Mouse (Mus musculus): Measurements from ENCODE around the gene P2rx7. TPM values are rescaled to one million over a fixed set of nuclear protein-coding genes. Genes with fewer than 3 reads are reported as not detected.

The P2rx7 gene
- polyA plus RNA-seq, 1 experiment, result not detected

DNA sequence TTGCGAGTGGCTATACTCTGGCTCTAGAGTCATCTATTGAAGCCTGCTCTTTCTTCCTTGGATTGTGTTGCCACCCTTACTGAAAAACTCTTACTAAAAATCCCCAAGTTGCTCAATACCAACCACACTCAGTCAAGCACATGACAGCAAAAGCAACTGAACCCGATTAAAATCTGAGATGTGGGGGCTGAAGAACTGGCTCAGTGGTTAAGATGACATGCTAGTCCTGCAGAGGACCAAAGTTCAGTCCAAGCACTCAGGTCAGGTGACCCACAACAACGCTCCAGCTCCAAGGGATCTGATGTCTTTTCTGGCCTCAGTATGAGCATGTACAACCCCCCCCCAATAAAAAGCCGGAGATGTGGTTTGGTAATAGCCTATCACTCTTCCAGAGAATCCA is 60.9 kb downstream of the P2rx7 start:
- Histone ChIP-seq H3K4me1 (ENCODE audit: control insufficient read depth, insufficient read depth, low read length) (0 out of 2 replicates have a peak, but pooled peaks cover 2% of the 10 kb centered on the region), H3K4me3 (ENCODE audit: insufficient read depth, low read depth, low read length) (no peak overlapping the region), H3K27ac (ENCODE audit: insufficient read depth, low read depth, low read length) (no peak overlapping the region)
- WGBS, result 90% methylated on average over 4 of the region's 4 CpGs
- no peak for TF ChIP-seq POLR2A (IDR thresholded peaks at IDR 0.05; ENCODE audit: insufficient read depth, low read depth, low read length)
- TF ChIP-seq CTCF (IDR thresholded peaks at IDR 0.05; ENCODE audit: insufficient read depth, low read depth, low read length), result no peak

DNA sequence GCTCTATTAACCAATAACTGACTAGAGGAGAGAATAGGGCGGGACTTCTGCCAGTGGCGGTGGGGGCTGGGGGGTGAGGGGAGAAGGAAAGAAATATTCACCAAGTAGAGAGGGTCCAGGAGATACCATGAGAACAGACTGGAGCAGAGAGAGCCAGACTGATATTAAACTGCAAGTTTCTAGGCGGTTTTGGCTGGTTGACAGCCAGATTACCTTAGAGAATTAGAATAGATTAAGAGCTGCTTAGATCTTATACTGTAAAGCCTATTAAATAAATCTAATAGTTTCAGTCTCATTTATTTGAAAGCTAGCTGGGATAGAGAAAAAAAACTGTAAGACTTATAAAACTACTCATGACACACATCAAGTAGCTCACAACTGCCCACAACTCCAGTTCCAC is 61.5 kb downstream of the P2rx7 start:
- TF ChIP-seq POLR2A (IDR thresholded peaks at IDR 0.05; ENCODE audit: insufficient read depth, low read depth, low read length), result no peak
- TF ChIP-seq CTCF (IDR thresholded peaks at IDR 0.05; ENCODE audit: insufficient read depth, low read depth, low read length), result no peak
- H3K4me3 ChIP-seq (ENCODE audit: insufficient read depth, low read depth, low read length), result no peak overlapping the region
- H3K4me1 ChIP-seq (ENCODE audit: control insufficient read depth, insufficient read depth, low read length), result 0 out of 2 replicates have a peak, but pooled peaks cover 2% of the 10 kb centered on the region
- H3K27ac ChIP-seq (ENCODE audit: insufficient read depth, low read depth, low read length), result no peak overlapping the region
- WGBS, result 88% methylated on average over 3 of the region's 3 CpGs

- peak overlapping the region; percentile 80 for H3K4me3 ChIP-seq (ENCODE audit: insufficient read depth, low read depth, low read length)
- 34% methylated on average over 5 of the region's 5 CpGs for WGBS
- TF ChIP-seq POLR2A (IDR thresholded peaks at IDR 0.05; ENCODE audit: insufficient read depth, low read depth, low read length), result no peak
- TF ChIP-seq CTCF (IDR thresholded peaks at IDR 0.05; ENCODE audit: insufficient read depth, low read depth, low read length), result no peak
- 0 out of 2 replicates have a peak, but pooled peaks cover 2% of the 10 kb centered on the region for H3K4me1 ChIP-seq (ENCODE audit: control insufficient read depth, insufficient read depth, low read length)
- peak overlapping the region; percentile 78 for H3K27ac ChIP-seq (ENCODE audit: insufficient read depth, low read depth, low read length)
Measured at GRCm38 (mm10) chr5:122706917-122707275, 63.2 kb downstream of the P2rx7 start.

GRCm38 (mm10) chr5:122707276-122708181 is 63.8 kb downstream of the P2rx7 start, which contains the start of gene P2rx4:
Gene P2rx4, plus strand, starts transcription at chr5:122707544.
- no peak for TF ChIP-seq CTCF (IDR thresholded peaks at IDR 0.05; ENCODE audit: insufficient read depth, low read depth, low read length)
- peak; percentile 69 for TF ChIP-seq POLR2A (IDR thresholded peaks at IDR 0.05; ENCODE audit: insufficient read depth, low read depth, low read length)
- H3K4me1 ChIP-seq (ENCODE audit: control insufficient read depth, insufficient read depth, low read length), result 0 out of 2 replicates have a peak, but pooled peaks cover 2% of the 10 kb centered on the region
- peak within 1 kb of the TSS; percentile 78 for H3K27ac ChIP-seq (ENCODE audit: insufficient read depth, low read depth, low read length)
- H3K4me3 ChIP-seq (ENCODE audit: insufficient read depth, low read depth, low read length), result peak within 1 kb of the TSS; percentile 80
- under 1% methylated on average over 66 of the region's 66 CpGs for WGBS

DNA sequence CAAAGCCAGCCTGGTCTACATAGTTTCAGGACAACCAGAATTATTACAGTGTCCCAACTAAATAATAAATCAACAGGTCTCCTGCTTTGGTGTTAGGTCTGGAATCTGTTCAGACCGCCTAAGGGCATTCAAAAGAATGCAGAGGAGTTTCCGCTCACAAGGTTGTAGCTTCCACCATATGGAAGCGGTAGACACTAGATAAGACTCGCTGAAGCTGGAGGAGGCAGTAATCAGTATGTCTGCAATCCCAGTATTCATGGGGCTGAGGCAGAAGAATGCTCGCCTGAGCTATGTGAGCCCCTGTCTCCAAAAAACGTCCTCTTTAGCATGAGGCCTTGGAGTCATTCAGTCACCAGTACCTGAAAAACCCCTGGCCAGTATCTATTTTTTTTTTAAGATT is 65.1 kb downstream of the P2rx7 start:
- H3K27ac ChIP-seq (ENCODE audit: insufficient read depth, low read depth, low read length), result no peak overlapping the region
- H3K4me1 ChIP-seq (ENCODE audit: control insufficient read depth, insufficient read depth, low read length), result 0 out of 2 replicates have a peak, but pooled peaks cover 2% of the 10 kb centered on the region
- no peak overlapping the region for H3K4me3 ChIP-seq (ENCODE audit: insufficient read depth, low read depth, low read length)
- TF ChIP-seq POLR2A (IDR thresholded peaks at IDR 0.05; ENCODE audit: insufficient read depth, low read depth, low read length) (no peak), CTCF (IDR thresholded peaks at IDR 0.05; ENCODE audit: insufficient read depth, low read depth, low read length) (no peak)
- 84% methylated on average over 6 of the region's 6 CpGs for WGBS

DNA sequence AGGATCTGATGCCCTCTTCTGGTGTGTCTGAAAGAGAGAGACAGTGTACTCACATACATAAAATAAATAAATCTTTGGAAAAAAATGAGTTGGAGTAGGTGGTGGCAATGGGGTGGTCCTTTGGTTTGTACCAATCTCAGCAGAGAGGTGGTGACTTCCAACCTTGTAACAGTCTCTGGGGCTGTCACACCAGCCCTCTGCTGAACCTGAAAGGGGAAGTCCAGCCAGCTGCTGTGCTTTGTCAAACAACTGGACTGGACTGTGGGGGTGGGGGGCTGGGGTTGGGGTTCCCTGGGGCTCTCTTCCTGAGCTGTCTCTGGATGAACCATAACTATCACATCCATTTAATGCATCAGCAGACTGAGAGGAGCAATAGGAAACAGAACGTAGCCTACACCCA is 72.0 kb downstream of the P2rx7 start:
- no peaks in the 10 kb centered on the region for H3K4me1 ChIP-seq (ENCODE audit: control insufficient read depth, insufficient read depth, low read length)
- TF ChIP-seq POLR2A (IDR thresholded peaks at IDR 0.05; ENCODE audit: insufficient read depth, low read depth, low read length) (no peak), CTCF (IDR thresholded peaks at IDR 0.05; ENCODE audit: insufficient read depth, low read depth, low read length) (no peak)
- WGBS, result 50% methylated on average over 1 of the region's 1 CpGs

DNA sequence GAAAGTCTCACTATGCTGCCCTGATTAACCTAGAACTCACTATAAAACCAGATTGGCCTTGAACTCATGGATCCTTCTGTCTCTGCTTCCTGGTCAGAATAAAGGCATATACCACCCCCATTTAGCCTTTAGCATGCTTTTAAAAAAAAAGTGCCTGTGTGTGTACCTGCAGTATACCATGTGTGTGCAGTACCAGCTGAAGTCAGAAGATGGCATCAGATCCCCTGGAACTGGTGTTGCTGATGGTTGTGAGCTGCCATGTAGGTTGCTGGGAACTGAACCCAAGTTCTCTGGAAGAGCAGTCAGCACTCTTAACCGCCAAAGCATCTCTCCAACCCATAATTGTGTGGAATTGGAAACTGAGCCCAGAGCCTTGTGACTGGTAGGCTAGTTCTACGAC is 73.1 kb downstream of the P2rx7 start:
- WGBS, result 100% methylated on average over 2 of the region's 2 CpGs
- H3K27ac ChIP-seq (ENCODE audit: insufficient read depth, low read depth, low read length), result no peak overlapping the region
- no peak overlapping the region for H3K4me3 ChIP-seq (ENCODE audit: insufficient read depth, low read depth, low read length)
- no peak for TF ChIP-seq POLR2A (IDR thresholded peaks at IDR 0.05; ENCODE audit: insufficient read depth, low read depth, low read length)
- TF ChIP-seq CTCF (IDR thresholded peaks at IDR 0.05; ENCODE audit: insufficient read depth, low read depth, low read length), result no peak
- no peaks in the 10 kb centered on the region for H3K4me1 ChIP-seq (ENCODE audit: control insufficient read depth, insufficient read depth, low read length)

More for the DNA sequence above, 72.0 kb downstream of the P2rx7 start:
- H3K4me3 ChIP-seq (ENCODE audit: insufficient read depth, low read depth, low read length), result no peak overlapping the region
- H3K27ac ChIP-seq (ENCODE audit: insufficient read depth, low read depth, low read length), result no peak overlapping the region

GRCm38 (mm10) chr5:122718400-122718799 is 74.7 kb downstream of the P2rx7 start:
- H3K4me3 ChIP-seq (ENCODE audit: insufficient read depth, low read depth, low read length), result no peak overlapping the region
- no peaks in the 10 kb centered on the region for H3K4me1 ChIP-seq (ENCODE audit: control insufficient read depth, insufficient read depth, low read length)
- no peak overlapping the region for H3K27ac ChIP-seq (ENCODE audit: insufficient read depth, low read depth, low read length)
- no peak for TF ChIP-seq POLR2A (IDR thresholded peaks at IDR 0.05; ENCODE audit: insufficient read depth, low read depth, low read length)
- no peak for TF ChIP-seq CTCF (IDR thresholded peaks at IDR 0.05; ENCODE audit: insufficient read depth, low read depth, low read length)
- WGBS, result 80% methylated on average over 7 of the region's 7 CpGs

DNA sequence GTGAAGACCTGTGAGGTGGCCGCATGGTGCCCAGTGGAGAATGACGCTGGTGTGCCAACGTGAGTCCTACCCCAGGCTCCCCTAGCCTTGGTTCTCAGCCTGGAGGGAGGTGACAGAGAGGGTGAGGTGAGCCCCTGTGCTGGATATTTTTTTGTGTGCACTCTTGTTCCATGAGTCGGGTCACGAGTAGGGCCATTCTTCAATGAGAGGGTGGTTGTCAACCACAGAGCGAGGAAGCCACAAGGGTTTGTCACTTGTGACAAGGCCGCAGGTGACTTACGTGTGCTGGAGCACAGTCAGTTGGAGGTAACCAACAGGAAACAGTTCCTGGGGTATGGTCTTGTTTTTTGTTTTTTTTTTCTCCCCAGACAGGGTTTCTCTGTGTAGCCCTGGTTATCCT is 75.5 kb downstream of the P2rx7 start:
- Histone ChIP-seq H3K4me1 (ENCODE audit: control insufficient read depth, insufficient read depth, low read length) (no peaks in the 10 kb centered on the region), H3K27ac (ENCODE audit: insufficient read depth, low read depth, low read length) (no peak overlapping the region), H3K4me3 (ENCODE audit: insufficient read depth, low read depth, low read length) (no peak overlapping the region)
- WGBS, result 98% methylated on average over 8 of the region's 8 CpGs
- TF ChIP-seq POLR2A (IDR thresholded peaks at IDR 0.05; ENCODE audit: insufficient read depth, low read depth, low read length), result no peak
- no peak for TF ChIP-seq CTCF (IDR thresholded peaks at IDR 0.05; ENCODE audit: insufficient read depth, low read depth, low read length)

Data from olfactory bulb, adult 2 months (tissue).